In the genomic region with DNA sequence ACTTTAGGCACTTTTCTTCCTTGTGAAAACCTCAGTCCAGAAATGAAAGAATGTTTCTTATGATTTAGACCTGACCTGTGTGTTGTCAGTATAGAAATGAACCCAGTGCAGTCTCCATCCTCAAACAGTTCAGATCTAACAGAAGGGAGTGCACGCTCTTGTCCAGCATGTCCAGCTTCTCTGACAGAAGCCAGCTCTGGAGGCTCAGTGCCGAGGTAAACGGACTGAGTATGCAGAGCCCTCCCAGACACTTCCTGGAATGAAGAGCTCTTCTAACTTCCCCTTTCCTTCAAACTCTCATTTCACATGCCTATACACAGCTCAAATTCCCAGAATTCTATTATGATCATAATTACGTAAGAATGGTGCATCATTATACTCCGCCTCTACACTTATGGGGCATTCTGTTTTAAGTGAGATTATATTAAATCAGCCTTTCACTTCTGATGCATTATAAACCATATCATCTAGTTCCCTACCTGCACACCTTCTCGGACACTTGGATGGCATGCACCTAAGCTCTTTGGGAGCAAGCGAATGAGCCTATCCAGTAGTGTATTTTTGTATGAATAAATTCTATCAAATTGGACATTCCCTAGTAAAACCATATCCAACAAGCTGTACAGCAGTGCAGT, we compare ENCODE assay signal across 19 mouse cellular contexts. TPM values are rescaled to one million over a fixed set of nuclear protein-coding genes. Genes with fewer than 3 reads are reported as not detected.
A peak's percentile ranks its signal among the peaks of the same experiment; 100 is the strongest.
DNase-seq lines count a peak whose midpoint lies in the region; ATAC-seq and TF ChIP-seq lines count a peak whose summit lies in the region.
"Had no signal": no experiment of that assay in that cellular context is flagged by ENCODE, and none has a peak within 500 bp of the region (broad histone marks: within the 10 kb centered on the region; RNA-seq: fewer than 3 reads in every experiment).

No protein-coding gene starts in this region.

- H3K79me2 ChIP-seq in liver, adult 2 months (ENCODE audit: control insufficient read depth, insufficient read depth, low read length): no peaks in the 10 kb centered on the region

- TF ChIP-seq POLR2A in liver, adult 2 months (IDR thresholded peaks at IDR 0.05; ENCODE audit: extremely low read depth, insufficient read depth, low read length): no peak

- WGBS in liver, adult 2 months: 76% methylated on average over 7 of the region's 7 CpGs
- WGBS in liver, embryonic 12.5 days (ENCODE audit: insufficient replicate concordance): 36% methylated on average over 7 of the region's 7 CpGs

- no peaks in the 10 kb centered on the region for H3K9me3 ChIP-seq in liver, embryonic 12.5 days (replicated peaks)
- no peaks in the 10 kb centered on the region for H3K9me3 ChIP-seq in megakaryocyte, embryonic 14.5 days
- H3K9me3 ChIP-seq: embryonic facial prominence, embryonic 10.5 days; forebrain, embryonic 15.5 days; limb, embryonic 10.5 days; lung, embryonic 15.5 days; midbrain, embryonic 10.5 days; neural tube, embryonic 13.5 days had no signal

- no peak overlapping the region for H3K4me3 ChIP-seq in liver, adult 2 months (ENCODE audit: insufficient read depth, low read depth, low read length)
- no peak overlapping the region for H3K4me3 ChIP-seq in liver, embryonic 12.5 days
- H3K4me3 ChIP-seq in megakaryocyte, embryonic 14.5 days (replicated peaks): peak overlapping the region; percentile 91
- H3K4me3 ChIP-seq: embryonic facial prominence, embryonic 10.5 days; erythroblast, embryonic 14.5 days; forebrain, embryonic 15.5 days; limb, embryonic 10.5 days; lung, embryonic 15.5 days; midbrain, embryonic 10.5 days; neural tube, embryonic 13.5 days had no signal

- no peak for TF ChIP-seq CTCF in liver, adult 2 months (IDR thresholded peaks at IDR 0.05; ENCODE audit: low read depth, low read length)

- DNase-seq in liver, adult 2 months (ENCODE audit: extremely low read depth, low read depth, low spot score): peak; percentile 18
- no peak for DNase-seq in liver
- DNase-seq in MEL-GATA-1-ER (ENCODE audit: extremely low read depth, low read depth): peak; percentile 83
- DNase-seq in T-cell, adult 2 months (ENCODE audit: low spot score): no peak
- DNase-seq in spleen, postnatal 36 days (ENCODE audit: low spot score in 2 of 2): no peak
- no peak for DNase-seq in left cerebral cortex, adult 11 months (ENCODE audit: low spot score)
- DNase-seq: cerebellum, adult 11-12 months; cerebellum, postnatal 36 days; thymus, adult 18-20 months had no signal

- H3K36me3 ChIP-seq in liver, adult 2 months (ENCODE audit: control insufficient read depth, insufficient read depth, low read length): no peaks in the 10 kb centered on the region
- H3K36me3 ChIP-seq in liver, embryonic 12.5 days: no peaks in the 10 kb centered on the region
- H3K36me3 ChIP-seq in megakaryocyte, embryonic 14.5 days (replicated peaks; ENCODE audit: low read length): peaks cover 81% of the 10 kb centered on the region
- H3K36me3 ChIP-seq: embryonic facial prominence, embryonic 10.5 days; forebrain, embryonic 15.5 days; limb, embryonic 10.5 days; lung, embryonic 15.5 days; midbrain, embryonic 10.5 days; neural tube, embryonic 13.5 days had no signal

- H3K9ac ChIP-seq in liver, adult 2 months (ENCODE audit: low read depth, low read length): no peak overlapping the region
- no peak overlapping the region for H3K9ac ChIP-seq in liver, embryonic 12.5 days
- H3K9ac ChIP-seq: forebrain, embryonic 15.5 days; lung, embryonic 15.5 days; neural tube, embryonic 13.5 days had no signal

- peak overlapping the region; percentile 25; the same call in 1 of the 2 replicates for H3K4me2 ChIP-seq in liver, embryonic 12.5 days
- H3K4me2 ChIP-seq: forebrain, embryonic 15.5 days; lung, embryonic 15.5 days; neural tube, embryonic 13.5 days had no signal

- no peaks in the 10 kb centered on the region for H3K27me3 ChIP-seq in liver, adult 2 months (ENCODE audit: control insufficient read depth, insufficient read depth, low read length)
- H3K27me3 ChIP-seq in liver, embryonic 12.5 days (replicated peaks): no peaks in the 10 kb centered on the region
- no peaks in the 10 kb centered on the region for H3K27me3 ChIP-seq in megakaryocyte, embryonic 14.5 days (replicated peaks)
- H3K27me3 ChIP-seq: forebrain, embryonic 15.5 days; lung, embryonic 15.5 days; neural tube, embryonic 13.5 days had no signal

- ATAC-seq in liver, embryonic 12.5 days: peak; percentile 33
- ATAC-seq: forebrain, embryonic 15.5 days; inflammation-experienced regulatory T-cells, adult 6 months had no signal

- no peak overlapping the region for H3K27ac ChIP-seq in liver, adult 2 months (replicated peaks; ENCODE audit: insufficient read depth, low read depth, low read length)
- H3K27ac ChIP-seq in liver, embryonic 12.5 days: 0 out of 2 replicates have a peak overlapping the region, but pooled peaks have one; percentile 47
- H3K27ac ChIP-seq: embryonic facial prominence, embryonic 10.5 days; forebrain, embryonic 15.5 days; limb, embryonic 10.5 days; lung, embryonic 15.5 days; midbrain, embryonic 10.5 days; neural tube, embryonic 13.5 days had no signal

- H3K4me1 ChIP-seq in liver, adult 2 months (ENCODE audit: control insufficient read depth, insufficient read depth, low read length): no peaks in the 10 kb centered on the region; the same call in 1 of the 2 replicates
- peaks cover 45% of the 10 kb centered on the region for H3K4me1 ChIP-seq in liver, embryonic 12.5 days
- H3K4me1 ChIP-seq in megakaryocyte, embryonic 14.5 days: peaks cover 66% of the 10 kb centered on the region
- H3K4me1 ChIP-seq: embryonic facial prominence, embryonic 10.5 days; forebrain, embryonic 15.5 days; limb, embryonic 10.5 days; lung, embryonic 15.5 days; midbrain, embryonic 10.5 days; neural tube, embryonic 13.5 days had no signal

RNA-seq across cellular contexts. Expression of a gene that starts 48.5 kb away (rescaled TPM):
- total RNA-seq in liver, adult 2 months (2014; rRNA removed): 1.5 and 1.9 TPM in 2 replicates
- polyA plus RNA-seq in liver, adult 2 months (2012; rRNA removed): 0.92 and 1.3 TPM in 2 replicates
- polyA plus RNA-seq in liver, embryonic 12.5 days (2016; fragmentation: Nextera tagmentation; extraction: Ambion mirVana): 5.7 and 6.6 TPM in 2 replicates
- polyA plus RNA-seq in megakaryocyte, embryonic 14.5 days (2012; ENCODE audit: insufficient read depth, low replicate concordance): 0.21 TPM in 1 of 2 replicates, not detected in the other
- polyA plus RNA-seq: erythroblast, embryonic 14.5 days had no signal

RNA-seq across cellular contexts. Expression of a gene that starts 49.3 kb away (rescaled TPM):
- 2.0 and 3.2 TPM in 2 replicates for total RNA-seq in liver, adult 2 months (2014; rRNA removed)
- polyA plus RNA-seq in liver, adult 2 months (2012; rRNA removed): 0.16 and 0.29 TPM in 2 replicates
- 42.4 and 47.2 TPM in 2 replicates for polyA plus RNA-seq in liver, embryonic 12.5 days (2016; fragmentation: Nextera tagmentation; extraction: Ambion mirVana)
- 5.5 and 36.0 TPM in 2 replicates for polyA plus RNA-seq in megakaryocyte, embryonic 14.5 days (2012; ENCODE audit: insufficient read depth, low replicate concordance)

RNA-seq across cellular contexts. Expression of a gene that starts 51.7 kb away (rescaled TPM):
- under 0.01 and 0.27 TPM in 2 replicates for total RNA-seq in liver, adult 2 months (2014; rRNA removed)
- not detected in 2 replicates for polyA plus RNA-seq in liver, adult 2 months (2012; rRNA removed)
- 2.5 and 3.2 TPM in 2 replicates for polyA plus RNA-seq in liver, embryonic 12.5 days (2016; fragmentation: Nextera tagmentation; extraction: Ambion mirVana)
- polyA plus RNA-seq in megakaryocyte, embryonic 14.5 days (2012; ENCODE audit: insufficient read depth, low replicate concordance): not detected in 2 replicates

Comparison
In these comparisons a context has a peak if more than half of its experiments do, and no peak if none do; other contexts are left out.
1. DNase-seq: peak in liver, adult 2 months (single experiment) and MEL-GATA-1-ER (single experiment); none in liver (single experiment), T-cell, adult 2 months (single experiment), spleen, postnatal 36 days (0 of 2) and left cerebral cortex, adult 11 months (single experiment).